Mouse (Mus musculus) embryonic facial prominence, embryonic 10.5 days (tissue): ENCODE measurements at regions not wholly inside any gene's neighbourhood (a gene's known extent, or its start where the extent isn't known, plus 50 kb on each side); places are given as distances from the start of the nearest gene placed in this dataset.

Source experiments
- DNase-seq: peaks from one replicate; pipeline ENCODE4 v3.0.0-alpha.2; 2017; ENCODE audit warnings: low spot score
- H3K27ac ChIP-seq: fragments of 300-500 bp; sonication (generic); replicated peaks from 2 replicates; pipeline ENCODE4 v1.5.1; 2016; ENCODE audit warnings: mild to moderate bottlenecking
- H3K27me3 ChIP-seq: fragments of 300-500 bp; sonication (generic); replicated peaks from 2 replicates; pipeline ENCODE4 v1.6.1; 2016; ENCODE audit warnings: low read depth, mild to moderate bottlenecking; ENCODE audit not compliant: poor library complexity, severe bottlenecking
- H3K36me3 ChIP-seq: fragments of 300-500 bp; sonication (generic); replicated peaks from 2 replicates; pipeline ENCODE4 v1.6.1; 2016; ENCODE audit warnings: mild to moderate bottlenecking, moderate library complexity
- H3K4me1 ChIP-seq: fragments of 300-500 bp; sonication (generic); 2 replicates; pipeline ENCODE4 v1.6.1; 2016
- H3K4me3 ChIP-seq: fragments of 300-500 bp; sonication (generic); 2 replicates; pipeline ENCODE4 v1.5.1; 2016; ENCODE audit warnings: mild to moderate bottlenecking, moderate library complexity
- H3K9me3 ChIP-seq: fragments of 300-500 bp; sonication (generic); 2 replicates; pipeline ENCODE4 v1.6.1; 2016; ENCODE audit warnings: mild to moderate bottlenecking
- WGBS: fragments of 180-500 bp; shearing (Covaris S2); methylation state at CpG from one replicate; pipeline ENCODE4 v1.1.7; 2016; 5-methylcytosine and 5-hydroxymethylcytosine counted together

GRCm38 (mm10) chr12:25438217-25439028 is 341.5 kb upstream of the Id2 start:
- no peaks in the 10 kb centered on the region for H3K9me3 ChIP-seq
- H3K4me1 ChIP-seq, result peaks cover 5% of the 10 kb centered on the region; the same call in 1 of the 2 replicates
- no peak for DNase-seq
- 0 out of 2 replicates have a peak overlapping the region, but pooled peaks have one; percentile 19 for H3K27ac ChIP-seq
- no peaks in the 10 kb centered on the region for H3K27me3 ChIP-seq
- H3K4me3 ChIP-seq, result no peak overlapping the region
- WGBS, result 68% methylated on average over 8 of the region's 8 CpGs
- H3K36me3 ChIP-seq, result no peaks in the 10 kb centered on the region

- no peak overlapping the region for H3K4me3 ChIP-seq
- 79% methylated on average over 4 of the region's 4 CpGs for WGBS
- H3K9me3 ChIP-seq, result no peaks in the 10 kb centered on the region
- H3K4me1 ChIP-seq, result peaks cover 5% of the 10 kb centered on the region; the same call in 1 of the 2 replicates
- H3K27ac ChIP-seq, result no peak overlapping the region
- no peak for DNase-seq
- H3K36me3 ChIP-seq, result no peaks in the 10 kb centered on the region
- H3K27me3 ChIP-seq, result no peaks in the 10 kb centered on the region
Observed at GRCm38 (mm10) chr12:25437556-25437955, 340.6 kb upstream of the Id2 start.

GRCm38 (mm10) chr12:25436220-25436911 is 339.4 kb upstream of the Id2 start:
- DNase-seq, result no peak
- WGBS, result 89% methylated on average over 6 of the region's 6 CpGs
- Histone ChIP-seq H3K27ac (no peak overlapping the region), H3K27me3 (no peaks in the 10 kb centered on the region), H3K9me3 (no peaks in the 10 kb centered on the region), H3K4me1 (peaks cover 5% of the 10 kb centered on the region; the same call in 1 of the 2 replicates), H3K4me3 (no peak overlapping the region), H3K36me3 (no peaks in the 10 kb centered on the region)

- 92% methylated on average over 6 of the region's 6 CpGs for WGBS
- DNase-seq, result no peak
Observed at GRCm38 (mm10) chr12:25432796-25433195, 335.9 kb upstream of the Id2 start.

GRCm38 (mm10) chr12:25430911-25431310 is 334.0 kb upstream of the Id2 start:
- Histone ChIP-seq H3K4me1 (no peaks in the 10 kb centered on the region), H3K27ac (no peak overlapping the region), H3K9me3 (no peaks in the 10 kb centered on the region), H3K4me3 (no peak overlapping the region), H3K36me3 (no peaks in the 10 kb centered on the region), H3K27me3 (no peaks in the 10 kb centered on the region)
- 89% methylated on average over 4 of the region's 4 CpGs for WGBS
- no peak for DNase-seq

More at GRCm38 (mm10) chr12:25432796-25433195, 335.9 kb upstream of the Id2 start:
- H3K36me3 ChIP-seq, result no peaks in the 10 kb centered on the region
- no peaks in the 10 kb centered on the region for H3K27me3 ChIP-seq
- no peak overlapping the region for H3K27ac ChIP-seq
- no peak overlapping the region for H3K4me3 ChIP-seq
- no peaks in the 10 kb centered on the region for H3K4me1 ChIP-seq
- H3K9me3 ChIP-seq, result no peaks in the 10 kb centered on the region

- no peaks in the 10 kb centered on the region for H3K36me3 ChIP-seq
- no peaks in the 10 kb centered on the region for H3K27me3 ChIP-seq
- DNase-seq, result no peak
- WGBS, result 84% methylated on average over 11 of the region's 11 CpGs
- H3K4me3 ChIP-seq, result no peak overlapping the region
- no peaks in the 10 kb centered on the region for H3K4me1 ChIP-seq
- peak overlapping the region; percentile 27 for H3K27ac ChIP-seq
- no peaks in the 10 kb centered on the region for H3K9me3 ChIP-seq
Observed at GRCm38 (mm10) chr12:25427911-25428642, 331.1 kb upstream of the Id2 start.

- Histone ChIP-seq H3K4me3 (no peak overlapping the region), H3K27ac (no peak overlapping the region; the same call in 1 of the 2 replicates), H3K4me1 (peaks cover 21% of the 10 kb centered on the region), H3K9me3 (peaks cover 3% of the 10 kb centered on the region; the same call in 1 of the 2 replicates), H3K36me3 (0 out of 2 replicates have a peak, but pooled peaks cover under 1% of the 10 kb centered on the region), H3K27me3 (no peaks in the 10 kb centered on the region)
- no peak for DNase-seq
- WGBS, result 80% methylated on average over 4 of the region's 4 CpGs
Observed at GRCm38 (mm10) chr12:25417336-25417735, 320.4 kb upstream of the Id2 start.

- H3K27ac ChIP-seq, result no peak overlapping the region
- no peak for DNase-seq
- H3K9me3 ChIP-seq, result peaks cover 6% of the 10 kb centered on the region; the same call in 1 of the 2 replicates
- H3K4me3 ChIP-seq, result no peak overlapping the region
- H3K27me3 ChIP-seq, result no peaks in the 10 kb centered on the region
- 74% methylated on average over 3 of the region's 3 CpGs for WGBS
- peaks cover 21% of the 10 kb centered on the region for H3K4me1 ChIP-seq
- H3K36me3 ChIP-seq, result 0 out of 2 replicates have a peak, but pooled peaks cover 3% of the 10 kb centered on the region
Observed at GRCm38 (mm10) chr12:25416571-25416970, 319.6 kb upstream of the Id2 start.

GRCm38 (mm10) chr12:25415641-25416040 is 318.7 kb upstream of the Id2 start:
- H3K4me3 ChIP-seq, result no peak overlapping the region
- H3K27me3 ChIP-seq, result no peaks in the 10 kb centered on the region
- peaks cover 21% of the 10 kb centered on the region for H3K4me1 ChIP-seq
- peaks cover 6% of the 10 kb centered on the region; the same call in 1 of the 2 replicates for H3K9me3 ChIP-seq
- no peak for DNase-seq
- H3K36me3 ChIP-seq, result 0 out of 2 replicates have a peak, but pooled peaks cover 3% of the 10 kb centered on the region
- WGBS, result 38% methylated on average over 3 of the region's 3 CpGs
- H3K27ac ChIP-seq, result no peak overlapping the region

- H3K4me3 ChIP-seq, result no peak overlapping the region
- H3K9me3 ChIP-seq, result peaks cover 6% of the 10 kb centered on the region; the same call in 1 of the 2 replicates
- DNase-seq, result peak; percentile 58
- 0 out of 2 replicates have a peak, but pooled peaks cover 3% of the 10 kb centered on the region for H3K36me3 ChIP-seq
- H3K4me1 ChIP-seq, result peaks cover 21% of the 10 kb centered on the region
- WGBS, result 18% methylated on average over 2 of the region's 2 CpGs
- H3K27ac ChIP-seq, result no peak overlapping the region
- H3K27me3 ChIP-seq, result no peaks in the 10 kb centered on the region
Observed at GRCm38 (mm10) chr12:25415232-25415631, 318.3 kb upstream of the Id2 start.

- no peaks in the 10 kb centered on the region for H3K4me1 ChIP-seq
- H3K36me3 ChIP-seq, result 0 out of 2 replicates have a peak, but pooled peaks cover 2% of the 10 kb centered on the region
- no peak for DNase-seq
- no peaks in the 10 kb centered on the region for H3K27me3 ChIP-seq
- peaks cover 3% of the 10 kb centered on the region; the same call in 1 of the 2 replicates for H3K9me3 ChIP-seq
- 97% methylated on average over 2 of the region's 2 CpGs for WGBS
- no peak overlapping the region for H3K27ac ChIP-seq
- no peak overlapping the region for H3K4me3 ChIP-seq
Observed at GRCm38 (mm10) chr12:25407301-25407700, 310.4 kb upstream of the Id2 start.

- Histone ChIP-seq H3K4me1 (no peaks in the 10 kb centered on the region; the same call in 1 of the 2 replicates), H3K27me3 (no peaks in the 10 kb centered on the region), H3K4me3 (no peak overlapping the region), H3K27ac (no peak overlapping the region), H3K36me3 (no peaks in the 10 kb centered on the region), H3K9me3 (no peaks in the 10 kb centered on the region)
- no peak for DNase-seq
- WGBS, result 88% methylated on average over 5 of the region's 5 CpGs
Observed at GRCm38 (mm10) chr12:25400326-25400725, 303.4 kb upstream of the Id2 start.
